Mouse (Mus musculus): Measurements from ENCODE around the gene Zfp62.

- TF ChIP-seq USF1 (IDR thresholded peaks at IDR 0.05; ENCODE audit: low read depth, low read length) (no peak), MAZ (IDR thresholded peaks at IDR 0.05; ENCODE audit: low read depth, low read length) (no peak)
These were observed 44.2 kb downstream of the Zfp62 start for GRCm38 (mm10) chr11:49247255-49247654.
